In the genomic region with DNA sequence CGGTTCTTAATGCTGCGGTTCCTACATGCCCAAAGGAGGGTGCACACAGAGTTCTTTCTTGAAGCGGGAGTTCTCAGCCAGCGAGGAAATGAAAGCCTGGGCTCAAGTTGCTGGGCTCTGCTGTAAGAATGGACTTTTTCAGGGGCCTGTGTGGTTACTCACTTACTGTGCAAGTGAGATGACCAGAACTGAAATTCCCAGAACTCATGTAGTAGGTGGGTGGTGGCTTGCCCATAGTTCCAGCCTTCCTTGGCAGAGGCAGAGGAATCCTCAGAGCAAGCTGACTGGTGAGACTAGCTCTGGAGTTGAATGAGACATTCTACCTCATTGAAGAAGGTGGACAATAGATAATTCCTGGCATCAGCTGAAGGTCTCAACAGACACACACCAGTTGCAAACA, we compare ENCODE assay signal across 23 mouse cellular contexts. TPM values are rescaled to one million over a fixed set of nuclear protein-coding genes. Genes with fewer than 3 reads are reported as not detected.
DNase-seq lines count a peak whose midpoint lies in the region; ATAC-seq and TF ChIP-seq lines count a peak whose summit lies in the region.
"Had no signal": no experiment of that assay in that cellular context is flagged by ENCODE, and none has a peak within 500 bp of the region (broad histone marks: within the 10 kb centered on the region; RNA-seq: fewer than 3 reads in every experiment).

No protein-coding gene starts in this region.

- peak; percentile 53 for ATAC-seq in Patski
- ATAC-seq in hindbrain, embryonic 14.5 days (ENCODE audit: low FRiP score) = no peak
- ATAC-seq: forebrain, embryonic 13.5 days; forebrain, embryonic 15.5 days; forebrain, postnatal 0 days had no signal

- peaks cover 3% of the 10 kb centered on the region for H3K4me1 ChIP-seq in heart, embryonic 10.5 days
- 0 out of 2 replicates have a peak, but pooled peaks cover 4% of the 10 kb centered on the region for H3K4me1 ChIP-seq in hindbrain, embryonic 14.5 days (replicated peaks; ENCODE audit: control insufficient read depth, insufficient read depth, low read length)
- H3K4me1 ChIP-seq: embryonic facial prominence, embryonic 15.5 days; forebrain, embryonic 13.5 days; forebrain, embryonic 15.5 days had no signal

- H3K27ac ChIP-seq in heart, embryonic 10.5 days = no peak overlapping the region
- H3K27ac ChIP-seq in hindbrain, embryonic 14.5 days = no peak overlapping the region
- H3K27ac ChIP-seq: embryonic facial prominence, embryonic 13.5 days; embryonic facial prominence, embryonic 15.5 days; forebrain, embryonic 13.5 days; forebrain, embryonic 15.5 days had no signal

- no peak overlapping the region for H3K4me2 ChIP-seq in hindbrain, embryonic 14.5 days (replicated peaks)
- H3K4me2 ChIP-seq: embryonic facial prominence, embryonic 13.5 days; embryonic facial prominence, embryonic 15.5 days; forebrain, embryonic 13.5 days; forebrain, embryonic 15.5 days had no signal

- 92% methylated on average over 4 of the region's 4 CpGs for WGBS in heart, embryonic 10.5 days
- WGBS in hindbrain, embryonic 14.5 days = over 99% methylated on average over 4 of the region's 4 CpGs

- CTCF ChIA-PET in Patski (lab: Charles Lee) = interaction anchor here (1.4 kb wide), 1 partner anchor 20 kb away, joined by 5 read pairs; no protein-coding TSS in a partner anchor

- no peaks in the 10 kb centered on the region for H3K9me3 ChIP-seq in heart, embryonic 10.5 days
- H3K9me3 ChIP-seq in hindbrain, embryonic 14.5 days (ENCODE audit: control insufficient read depth, low read length) = no peaks in the 10 kb centered on the region
- H3K9me3 ChIP-seq: forebrain, embryonic 15.5 days had no signal

- H3K27me3 ChIP-seq in heart, embryonic 10.5 days (ENCODE audit: insufficient read depth, poor library complexity, severe bottlenecking) = no peaks in the 10 kb centered on the region
- H3K27me3 ChIP-seq in Patski = no peaks in the 10 kb centered on the region
- H3K27me3 ChIP-seq in hindbrain, embryonic 14.5 days (ENCODE audit: control insufficient read depth, insufficient read depth, low read length) = no peaks in the 10 kb centered on the region
- H3K27me3 ChIP-seq: embryonic facial prominence, embryonic 13.5 days; embryonic facial prominence, embryonic 15.5 days; forebrain, embryonic 13.5 days; forebrain, embryonic 15.5 days had no signal

- no peak overlapping the region for H3K9ac ChIP-seq in hindbrain, embryonic 14.5 days
- H3K9ac ChIP-seq: embryonic facial prominence, embryonic 13.5 days; embryonic facial prominence, embryonic 15.5 days; forebrain, embryonic 13.5 days; forebrain, embryonic 15.5 days; forebrain, postnatal 0 days had no signal

- DNase-seq in heart, adult 11 months = peak; percentile 68
- DNase-seq in heart, embryonic 10.5 days (ENCODE audit: low spot score) = no peak
- no peak for DNase-seq in Patski (ENCODE audit: low read depth, low spot score)
- no peak for DNase-seq in hindbrain, embryonic 14.5 days (ENCODE audit: low spot score)
- no peak for DNase-seq in layer of hippocampus, adult 9-10 months (ENCODE audit: low spot score)
- DNase-seq: adrenal gland, adult 2 months; adrenal gland, postnatal 10 days; adrenal gland, postnatal 25 days; cerebellum, adult 11 months; cerebellum, adult 18-20 months; cerebellum, adult 8-10 months; cerebellum, adult 9-11 months; cerebellum, postnatal 14 days; cerebellum, postnatal 36 days; embryo, embryonic 11 days; forebrain, postnatal 0 days had no signal

- POLR2A ChIA-PET in Patski (lab: Charles Lee) = interaction anchor here (0.5 kb wide), 1 partner anchor 246 kb away, joined by 3 read pairs; no protein-coding TSS in a partner anchor

- in situ Hi-C loops in Patski (cut with MboI; ENCODE audit: low pct_unique_long_range_greater_than_20kb) = no loop called here

- no peak for TF ChIP-seq CTCF in Patski (IDR thresholded peaks at IDR 0.05)

- H3K4me3 ChIP-seq in heart, embryonic 10.5 days = no peak overlapping the region
- H3K4me3 ChIP-seq in hindbrain, embryonic 14.5 days (replicated peaks; ENCODE audit: low read length) = no peak overlapping the region
- H3K4me3 ChIP-seq: embryonic facial prominence, embryonic 13.5 days; embryonic facial prominence, embryonic 15.5 days; erythroblast, embryonic 14.5 days; forebrain, embryonic 13.5 days; forebrain, embryonic 15.5 days had no signal

- peaks cover 52% of the 10 kb centered on the region for H3K36me3 ChIP-seq in heart, embryonic 10.5 days
- H3K36me3 ChIP-seq in hindbrain, embryonic 14.5 days (replicated peaks; ENCODE audit: control insufficient read depth, insufficient read depth) = no peaks in the 10 kb centered on the region
- H3K36me3 ChIP-seq: forebrain, embryonic 15.5 days had no signal

RNA-seq across cellular contexts. Expression of a gene that starts 8.9 kb away (rescaled TPM):
- polyA plus RNA-seq in heart, embryonic 10.5 days (2016; fragmentation: Nextera tagmentation; extraction: Ambion mirVana) = 25.1 and 31.6 TPM in 2 replicates
- 20.5 TPM for polyA plus RNA-seq in Patski (2021)
- 18.4 and 18.5 TPM in 2 replicates for polyA plus RNA-seq in hindbrain, embryonic 14.5 days (2014; fragmentation: Nextera tagmentation; extraction: Ambion mirVana)

RNA-seq across cellular contexts. Expression of a gene that starts 16.0 kb away (rescaled TPM):
- polyA plus RNA-seq in heart, embryonic 10.5 days (2016; fragmentation: Nextera tagmentation; extraction: Ambion mirVana) = 3.4 and 11.9 TPM in 2 replicates
- 10.8 TPM for polyA plus RNA-seq in Patski (2021)
- polyA plus RNA-seq in hindbrain, embryonic 14.5 days (2014; fragmentation: Nextera tagmentation; extraction: Ambion mirVana) = 0.17 and 0.24 TPM in 2 replicates
- polyA plus RNA-seq: adrenal gland, adult 2 months; embryonic facial prominence, embryonic 11.5 days had no signal

RNA-seq across cellular contexts. Expression of a gene that starts 55.6 kb away (rescaled TPM):
- not detected in 2 replicates for polyA plus RNA-seq in heart, embryonic 10.5 days (2016; fragmentation: Nextera tagmentation; extraction: Ambion mirVana)
- polyA plus RNA-seq in Patski (2021) = 1.8 TPM
- polyA plus RNA-seq in hindbrain, embryonic 14.5 days (2014; fragmentation: Nextera tagmentation; extraction: Ambion mirVana) = 0.08 and 0.21 TPM in 2 replicates
- polyA plus RNA-seq: C2C12; erythroblast, embryonic 14.5 days had no signal
